Mouse (Mus musculus): ENCODE measurements around the gene Rapgef2. TPM values are rescaled to one million over a fixed set of nuclear protein-coding genes. Genes with fewer than 3 reads are reported as not detected.
"Not testable (repeated sequence)": the region's sequence is repeated elsewhere in the genome, so short reads cannot be mapped to it uniquely, and the experiment has no call there.

Gene Rapgef2
- total RNA-seq, 2 experiments from 2014 or later = 155 to 161 TPM

- DNase-seq = no peak
Observed at GRCm38 (mm10) chr3:79086282-79086681, 200.0 kb downstream of the Rapgef2 start.

DNA sequence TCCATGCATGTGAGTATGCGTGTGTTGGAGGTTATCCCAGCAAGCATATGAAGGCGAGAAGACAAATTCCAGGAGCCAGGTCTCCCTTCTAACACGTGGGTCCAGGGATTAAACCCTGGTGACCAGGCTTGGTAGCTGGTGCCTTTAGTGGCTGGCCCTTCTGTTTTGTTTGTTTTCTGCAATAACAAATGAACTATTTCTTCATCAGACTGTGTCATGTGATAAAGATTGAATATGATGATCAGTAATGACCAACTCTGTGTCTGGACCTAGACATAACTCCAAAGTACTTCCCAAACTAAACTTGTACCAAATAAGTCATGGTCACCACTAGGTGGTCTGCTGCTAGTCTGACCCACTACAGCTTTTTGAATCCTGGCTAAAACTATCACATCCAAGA, 202.4 kb downstream of the Rapgef2 start:
- DNase-seq = no peak

- DNase-seq = no peak
Observed at GRCm38 (mm10) chr3:79083030-79083429, 203.3 kb downstream of the Rapgef2 start.

- DNase-seq = no peak
Observed at GRCm38 (mm10) chr3:79079076-79079475, 207.2 kb downstream of the Rapgef2 start.

- DNase-seq = no peak
Observed at GRCm38 (mm10) chr3:79074970-79075369, 211.3 kb downstream of the Rapgef2 start.

GRCm38 (mm10) chr3:79073541-79074244, 212.6 kb downstream of the Rapgef2 start:
- DNase-seq = no peak

DNA sequence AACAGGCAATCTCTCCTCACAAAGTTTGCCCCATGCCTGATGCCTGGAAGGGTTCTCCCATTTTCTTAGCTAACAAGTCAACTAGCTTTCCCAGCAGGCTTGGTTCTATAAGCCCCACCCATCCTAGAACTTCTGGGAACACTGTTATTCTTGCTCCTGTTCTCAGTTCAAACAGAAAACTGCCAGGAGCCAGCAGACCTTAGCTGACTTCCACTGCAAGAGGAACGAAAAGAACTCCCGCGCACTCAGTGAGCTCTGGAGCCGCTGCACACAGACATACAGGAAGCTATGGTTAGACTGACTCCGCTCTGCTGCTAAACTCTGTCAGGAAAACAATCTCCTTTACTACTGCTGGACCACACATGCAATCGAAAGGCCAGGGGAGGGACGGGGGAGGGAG, 214.8 kb downstream of the Rapgef2 start:
- no peak for DNase-seq

DNA sequence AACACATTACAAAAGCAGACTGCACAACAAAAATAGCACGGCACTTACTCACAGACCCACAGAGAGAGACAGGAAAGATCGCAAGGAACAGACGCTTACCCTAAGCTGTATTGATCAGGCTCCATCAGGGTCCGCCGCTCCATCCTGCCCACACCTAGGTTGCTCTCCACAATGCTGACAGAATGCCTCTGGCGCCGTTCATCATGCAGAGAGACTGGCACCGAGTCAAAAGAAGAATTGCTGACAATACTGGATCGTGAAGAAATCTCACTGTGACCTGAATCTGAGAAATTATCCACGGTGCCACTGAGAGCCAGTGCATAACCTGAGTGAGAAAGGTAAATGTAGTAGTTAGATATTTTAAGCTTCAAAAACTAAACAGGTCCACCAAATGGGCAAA, 216.4 kb downstream of the Rapgef2 start:
- DNase-seq = no peak

- DNase-seq = no peak
Observed at GRCm38 (mm10) chr3:79068976-79069375, 217.3 kb downstream of the Rapgef2 start.

- DNase-seq = peak in 1 of 2 experiments; percentile 43
Observed at GRCm38 (mm10) chr3:79066455-79067055, 219.8 kb downstream of the Rapgef2 start.

DNA sequence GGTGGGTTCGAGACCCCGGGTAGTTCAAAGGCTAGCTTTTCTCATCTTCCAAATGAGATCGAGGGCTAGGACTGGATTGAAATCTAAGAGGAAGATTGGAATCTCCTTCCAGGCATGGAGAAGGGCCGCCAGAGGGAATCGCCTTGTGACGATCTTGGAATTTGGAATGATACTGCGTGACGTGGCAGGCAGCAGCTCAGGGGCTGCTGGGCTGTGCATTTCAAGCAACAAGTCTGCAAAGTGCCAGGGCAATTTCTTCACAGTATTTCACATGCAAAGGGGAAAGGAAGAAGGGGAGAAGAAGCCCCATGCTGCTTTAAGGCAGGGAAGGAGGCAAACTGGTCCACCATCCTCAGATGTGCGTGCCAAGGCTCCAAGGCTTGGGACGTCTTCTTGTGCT, 222.2 kb downstream of the Rapgef2 start:
- DNase-seq = no peak

DNA sequence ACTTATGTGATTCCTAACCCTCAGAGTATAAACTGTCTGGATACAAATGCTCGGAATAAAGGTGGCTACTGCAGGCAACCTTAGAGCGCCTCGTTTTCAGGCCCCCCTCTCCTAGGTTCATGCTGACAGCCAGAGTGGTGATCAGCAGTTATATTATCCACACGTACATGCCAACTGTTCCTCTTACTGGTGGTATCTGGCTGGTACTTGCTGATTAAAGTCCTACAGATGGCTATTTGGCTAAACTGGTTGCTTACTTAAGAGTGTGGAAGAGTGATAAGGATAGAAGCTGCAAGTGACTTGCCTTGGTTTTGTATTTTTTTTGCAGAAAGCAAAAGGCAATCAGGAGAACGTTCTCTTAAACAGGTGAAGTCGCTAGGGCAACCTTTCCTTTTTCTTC, 224.9 kb downstream of the Rapgef2 start:
- DNase-seq = no peak

DNA sequence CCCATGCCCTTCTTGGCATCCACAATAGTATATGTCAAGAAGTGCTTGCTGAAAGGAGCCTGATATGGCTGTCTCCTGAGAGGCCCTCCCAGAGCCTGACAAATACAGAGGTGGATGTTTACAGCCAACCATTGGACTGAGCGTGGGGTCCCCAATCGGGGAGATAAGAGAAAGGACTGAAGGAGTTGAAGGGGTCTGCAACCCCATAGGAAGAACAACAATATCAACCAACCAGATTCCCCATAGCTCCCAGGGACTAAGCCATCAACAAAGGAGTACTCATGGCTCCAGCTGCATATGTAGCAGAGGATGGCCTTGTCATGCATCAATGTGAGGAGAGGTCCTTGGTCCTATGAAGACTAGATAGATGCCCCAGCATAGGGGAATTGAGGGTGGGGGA, 227.8 kb downstream of the Rapgef2 start:
- not testable (repeated sequence) for DNase-seq

DNA sequence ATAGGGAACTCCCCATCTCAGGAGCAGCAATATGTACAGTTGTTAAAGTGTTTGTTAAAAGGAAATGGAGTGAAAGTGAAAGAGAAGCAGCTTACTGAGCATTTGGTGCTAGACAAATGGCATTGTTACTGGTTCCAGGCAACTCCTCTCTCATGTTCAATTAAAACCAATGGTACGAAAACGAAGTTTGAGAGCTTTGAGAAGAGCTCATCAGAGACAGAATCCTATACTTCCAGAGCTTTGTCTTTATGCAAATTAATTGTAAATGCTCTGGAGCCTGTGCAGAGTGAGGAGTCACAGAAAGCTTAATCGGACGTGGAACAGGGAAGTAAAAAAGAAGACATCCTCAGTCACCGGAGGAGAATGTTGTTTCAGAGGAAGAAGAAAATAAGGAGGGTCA, 241.1 kb downstream of the Rapgef2 start:
- DNase-seq = no peak

DNA sequence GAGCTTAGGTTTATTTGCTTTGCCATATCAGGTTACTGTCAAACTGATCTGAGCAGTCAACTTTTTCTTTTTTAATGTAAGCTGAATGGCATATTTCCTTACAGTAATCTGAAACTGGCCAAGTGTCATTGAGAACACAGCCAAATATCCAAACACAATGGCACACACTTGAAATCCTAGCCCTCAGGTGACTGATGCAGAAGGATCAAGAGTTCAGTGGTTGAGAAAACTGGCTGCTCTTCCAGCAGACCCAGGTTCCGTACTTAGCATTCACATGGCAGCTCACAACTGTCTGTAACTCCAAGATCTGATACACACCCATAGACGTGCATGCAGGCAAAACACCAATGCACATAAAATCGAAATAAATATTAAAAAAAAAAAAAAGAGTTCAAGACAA, 243.3 kb downstream of the Rapgef2 start:
- DNase-seq = no peak

DNA sequence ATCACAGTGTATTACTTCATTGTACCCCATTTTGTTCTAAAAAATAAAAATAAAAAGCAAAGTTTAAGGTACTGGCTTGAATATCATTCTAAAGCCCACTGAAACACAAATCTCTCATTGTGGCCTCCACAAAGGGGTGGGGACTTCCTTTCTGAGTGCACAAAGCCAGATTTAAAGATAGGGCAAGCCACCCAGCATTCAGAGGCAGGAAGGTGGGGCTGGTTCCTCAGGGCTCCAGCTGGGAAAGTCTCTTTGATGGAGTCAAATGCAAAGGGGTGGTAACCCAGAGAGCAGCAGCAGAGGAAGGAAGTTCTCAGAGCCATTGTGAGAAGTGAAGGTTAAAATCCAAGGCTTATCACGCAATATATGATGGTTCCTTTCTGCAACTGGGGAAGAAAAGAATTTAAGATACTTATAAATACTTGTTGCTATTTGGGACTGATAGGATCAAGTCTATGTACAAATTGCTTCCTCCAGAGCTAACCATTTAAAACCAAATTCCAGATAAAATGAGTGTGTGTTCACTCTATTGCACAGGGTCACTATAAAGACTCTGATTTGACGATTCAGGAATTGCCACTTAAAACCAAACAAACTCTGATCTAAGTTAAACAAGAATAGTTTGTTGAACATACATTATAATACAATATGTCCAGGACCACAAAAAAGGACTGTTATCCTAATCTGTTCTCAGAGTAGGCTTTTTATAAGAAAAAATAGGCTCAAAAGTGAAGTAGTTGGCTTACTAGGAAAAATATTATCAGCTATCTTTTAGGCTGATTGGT, 246.5 kb downstream of the Rapgef2 start:
- DNase-seq = no peak

DNA sequence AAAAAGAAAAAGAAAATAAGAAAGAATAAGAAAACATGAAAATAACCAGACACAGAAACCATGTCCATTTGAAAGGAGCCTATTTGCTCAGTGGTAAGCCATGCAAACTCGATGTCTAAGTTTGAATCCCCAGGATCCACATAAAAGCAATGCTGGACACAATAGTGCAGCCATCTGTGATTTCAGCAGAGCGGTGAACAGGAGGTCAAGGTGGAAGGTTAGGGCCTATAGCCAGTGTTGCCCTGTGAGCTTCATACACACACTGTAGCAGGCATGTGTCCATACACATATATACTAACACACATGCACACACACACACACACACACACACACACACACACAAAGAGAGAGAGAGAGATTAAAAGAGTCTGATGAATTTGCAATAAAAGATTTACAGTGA, 247.3 kb downstream of the Rapgef2 start:
- no peak for DNase-seq

DNA sequence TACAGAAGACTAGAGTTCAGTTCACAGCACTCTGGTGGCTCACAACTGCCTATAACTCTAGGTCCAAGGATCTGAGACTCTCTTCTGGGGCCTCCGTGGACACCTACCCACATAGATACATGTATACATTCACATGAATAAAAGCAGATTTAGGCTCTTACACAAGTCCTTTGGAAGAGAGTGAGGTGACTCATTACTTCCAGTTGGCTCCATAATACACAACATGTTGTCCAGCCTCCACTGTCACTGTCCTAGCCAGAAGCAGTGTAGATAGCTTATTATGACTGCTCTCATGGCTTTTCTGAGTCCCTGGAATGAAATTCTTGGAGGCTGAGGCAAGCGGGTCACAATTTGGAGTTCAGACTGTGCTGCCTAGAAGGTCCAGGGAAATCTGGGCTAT, 251.9 kb downstream of the Rapgef2 start:
- no peak for DNase-seq

DNA sequence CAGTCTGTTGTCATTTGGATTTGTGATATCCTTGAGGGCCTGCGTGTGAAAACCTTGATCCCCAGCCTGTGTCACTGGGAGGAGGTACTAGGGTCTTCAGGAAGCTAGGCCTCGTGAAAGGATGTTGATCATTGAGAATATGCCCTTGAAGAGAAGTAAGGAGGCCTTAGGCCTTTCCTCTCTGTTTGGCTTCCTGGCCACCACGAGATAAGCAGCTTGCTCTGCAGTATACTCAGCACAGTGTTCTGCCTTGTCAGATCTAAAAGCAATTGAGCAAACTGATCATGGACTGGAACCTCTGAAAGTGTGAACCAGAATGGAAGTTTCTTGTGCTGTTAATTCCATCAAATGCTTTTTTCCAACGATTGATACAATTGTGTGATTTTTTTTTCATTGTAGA, 255.5 kb downstream of the Rapgef2 start:
- no peak for DNase-seq

GRCm38 (mm10) chr3:79028153-79028878, 258.0 kb downstream of the Rapgef2 start:
- DNase-seq = no peak

- DNase-seq = no peak
Observed at GRCm38 (mm10) chr3:79025983-79026382, 260.3 kb downstream of the Rapgef2 start.

DNA sequence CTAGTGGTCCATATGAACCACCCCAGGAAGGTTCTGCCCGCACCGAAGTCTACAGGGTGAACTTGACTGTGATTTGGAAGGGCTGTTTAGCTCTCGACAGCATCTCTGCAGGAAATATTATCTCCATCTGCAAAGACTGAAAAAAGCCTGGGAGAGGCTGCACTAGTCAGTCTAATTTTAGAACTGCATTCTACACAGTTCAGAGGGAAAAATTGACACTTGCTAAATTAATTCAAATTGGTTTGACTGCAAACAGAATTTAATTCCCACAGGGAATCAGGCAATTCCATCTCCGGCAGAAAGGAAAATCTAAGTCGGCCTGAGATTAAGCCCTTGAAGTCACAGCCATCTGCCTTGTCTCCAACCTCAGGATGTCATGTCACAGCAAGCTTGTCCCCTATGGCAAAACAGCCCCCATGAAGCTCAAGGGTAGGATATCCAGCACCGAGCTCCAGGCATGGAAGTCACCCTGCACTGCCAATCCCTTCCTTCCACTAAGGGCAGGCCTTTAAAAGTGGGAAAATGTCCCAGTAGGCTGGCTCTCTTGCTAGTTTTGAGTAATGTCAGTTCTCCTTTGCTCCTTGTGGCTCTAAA, 262.5 kb downstream of the Rapgef2 start:
- peak in 1 of 2 experiments; percentile 13 for DNase-seq

DNA sequence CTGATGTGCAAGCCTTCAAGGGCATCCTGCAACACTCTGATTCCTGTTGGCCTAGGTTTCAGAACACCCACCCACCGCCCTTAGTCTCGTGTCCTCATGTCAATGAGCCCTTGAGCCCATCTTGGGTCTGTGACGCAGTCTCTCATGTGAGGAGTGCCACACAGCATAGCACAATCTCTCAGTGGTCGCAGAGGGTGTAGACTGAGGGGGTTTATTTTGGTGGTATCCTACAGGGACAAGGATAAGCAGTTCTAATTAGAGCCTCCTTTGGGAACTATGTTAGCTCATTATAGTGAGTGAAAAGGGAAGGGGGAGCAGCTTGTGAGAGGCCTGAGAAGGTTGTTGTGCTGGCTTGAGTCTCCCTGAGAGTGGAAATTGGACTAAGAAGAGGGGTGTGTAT, 263.6 kb downstream of the Rapgef2 start:
- no peak for DNase-seq
